Mouse (Mus musculus) kidney, embryonic 16.5 days (tissue): Measurements from ENCODE around the gene Krtap31-2. TPM values are rescaled to one million over a fixed set of nuclear protein-coding genes. Genes with fewer than 3 reads are reported as not detected.

Experiments
- ATAC-seq: fragments of 200-750 bp; cut with Nextera tagmentation; 2 replicates; pipeline ENCODE4 v1.8.0; 2017; ENCODE audit warnings: moderate TSS enrichment; ENCODE audit not compliant: low FRiP score, low TSS enrichment
- H3K27ac ChIP-seq: fragments of 300-500 bp; sonication (generic); 2 replicates; pipeline ENCODE4 v1.5.1; 2014; ENCODE audit warnings: low read length
- H3K27me3 ChIP-seq: fragments of 300-500 bp; sonication (generic); 2 replicates; pipeline ENCODE4 v1.6.1; 2014; ENCODE audit warnings: low read length, control low read depth, mixed read lengths; ENCODE audit not compliant: insufficient read depth
- H3K36me3 ChIP-seq: fragments of 300-500 bp; sonication (generic); 2 replicates; pipeline ENCODE4 v1.6.1; 2014; ENCODE audit warnings: low read length, control low read depth, mixed read lengths; ENCODE audit not compliant: insufficient read depth
- H3K4me1 ChIP-seq: fragments of 300-500 bp; sonication (generic); 2 replicates; pipeline ENCODE4 v1.6.1; 2014; ENCODE audit warnings: low read length, control low read depth, mixed read lengths; ENCODE audit not compliant: insufficient read depth
- H3K4me2 ChIP-seq: fragments of 300-500 bp; sonication (generic); replicated peaks from 2 replicates; pipeline ENCODE4 v1.6.1; 2014; ENCODE audit warnings: low read depth, low read length
- H3K4me3 ChIP-seq: fragments of 300-500 bp; sonication (generic); 2 replicates; pipeline ENCODE4 v1.5.1; 2014; ENCODE audit warnings: mild to moderate bottlenecking, low read length
- H3K9ac ChIP-seq: fragments of 300-500 bp; sonication (generic); replicated peaks from 2 replicates; pipeline ENCODE4 v1.6.1; 2014; ENCODE audit warnings: low read length
- H3K9me3 ChIP-seq: fragments of 300-500 bp; sonication (generic); 2 replicates; pipeline ENCODE4 v1.6.1; 2016; ENCODE audit warnings: low read length, control low read depth
- WGBS: fragments of 180-500 bp; shearing (Covaris S2); extraction: QIAGEN DNeasy Blood & Tissue Kit; methylation state at CpG from one replicate; pipeline ENCODE4 v1.1.7; 2014; 5-methylcytosine and 5-hydroxymethylcytosine counted together
- polyA plus RNA-seq: library from polyadenylated mRNA; unstranded; fragments of >200 nt; fragmentation: Nextera tagmentation; extraction: Ambion mirVana; gene quantifications from 2 replicates; pipeline ENCODE4 v1.2.1, GENCODE M21; 2015

Krtap31-2 gene
- not detected in 2 replicates for polyA plus RNA-seq

GRCm38 (mm10) chr11:99935991-99936390 is at the start of gene Krtap31-2:
Krtap31-2 (plus strand) TSS chr11:99936291.
- 94% methylated on average over 1 of the region's 1 CpGs for WGBS
- Histone ChIP-seq H3K27ac (no peak within 1 kb of the TSS), H3K4me3 (no peak within 1 kb of the TSS), H3K4me1 (no peaks in the 10 kb centered on the region), H3K9ac (no peak within 1 kb of the TSS), H3K27me3 (no peaks in the 10 kb centered on the region), H3K4me2 (no peak within 1 kb of the TSS), H3K9me3 (no peaks in the 10 kb centered on the region), H3K36me3 (no peaks in the 10 kb centered on the region)
- no peak for ATAC-seq

DNA sequence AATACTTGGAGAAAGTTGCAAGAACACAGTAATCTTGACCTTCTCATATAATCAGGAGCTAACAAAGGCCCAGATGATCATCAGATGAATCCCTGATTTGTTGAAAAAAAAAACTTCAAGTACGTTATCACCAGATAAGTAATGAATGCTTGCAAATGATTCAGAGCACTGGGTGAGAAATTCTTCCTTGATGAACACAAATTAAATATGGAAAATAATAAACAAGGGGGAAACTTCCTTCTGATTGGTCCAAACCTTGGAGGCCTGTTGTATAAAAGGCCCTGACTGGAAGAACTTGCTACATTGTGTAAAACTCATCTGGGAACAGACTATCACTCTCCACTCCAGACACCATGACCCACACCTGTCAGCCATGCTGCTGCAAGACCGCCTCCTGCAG is 28.5 kb upstream of the Krtap31-2 start, which contains the start of gene Krtap31-1:
TSS of gene Krtap31-1 (plus strand) at position 301 of the 400 bp plus-strand sequence.
- Histone ChIP-seq H3K27ac (no peak within 1 kb of the TSS), H3K36me3 (no peaks in the 10 kb centered on the region), H3K4me2 (no peak within 1 kb of the TSS), H3K4me3 (no peak within 1 kb of the TSS), H3K9ac (no peak within 1 kb of the TSS), H3K4me1 (no peaks in the 10 kb centered on the region), H3K9me3 (no peaks in the 10 kb centered on the region), H3K27me3 (no peaks in the 10 kb centered on the region)
- WGBS: 83% methylated on average over 2 of the region's 2 CpGs
- ATAC-seq: no peak

- Histone ChIP-seq H3K4me1 (no peaks in the 10 kb centered on the region), H3K4me3 (no peak within 1 kb of the TSS), H3K9me3 (no peaks in the 10 kb centered on the region), H3K27ac (no peak within 1 kb of the TSS), H3K9ac (no peak within 1 kb of the TSS), H3K27me3 (no peaks in the 10 kb centered on the region), H3K36me3 (no peaks in the 10 kb centered on the region), H3K4me2 (no peak within 1 kb of the TSS)
- 92% methylated on average over 3 of the region's 3 CpGs for WGBS
- ATAC-seq: no peak
Observed at GRCm38 (mm10) chr11:99914451-99914850, 21.6 kb upstream of the Krtap31-2 start, which contains the start of gene Gm11565. Gm11565 (plus strand) TSS chr11:99914751.

DNA sequence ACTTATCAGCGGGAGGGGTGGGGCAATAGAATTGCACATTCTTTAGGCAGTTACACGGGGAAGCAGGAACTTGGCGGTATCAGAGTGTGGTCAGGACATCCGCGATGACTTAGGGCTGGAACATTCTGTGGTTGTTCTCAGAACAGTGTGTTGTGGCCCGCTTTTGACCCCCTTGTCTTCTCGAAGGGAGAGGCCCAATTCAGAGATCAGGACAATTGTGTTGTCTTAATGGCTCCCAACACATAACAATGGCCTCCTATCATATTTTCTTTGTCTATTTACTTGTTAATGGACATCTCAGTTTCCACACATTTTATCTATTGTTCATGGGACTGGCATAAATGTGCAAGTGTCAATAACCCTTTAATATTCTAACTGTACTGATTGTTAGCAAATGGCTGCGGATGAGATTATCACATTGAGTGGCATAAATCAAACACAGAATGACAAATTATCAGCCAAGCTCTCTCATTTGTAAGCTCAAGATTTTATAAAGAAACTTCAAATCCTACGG is 1.7 kb downstream of the Krtap31-2 start:
- Histone ChIP-seq H3K4me3 (no peak overlapping the region), H3K9ac (no peak overlapping the region), H3K9me3 (no peaks in the 10 kb centered on the region), H3K36me3 (no peaks in the 10 kb centered on the region), H3K4me1 (no peaks in the 10 kb centered on the region), H3K4me2 (no peak overlapping the region), H3K27ac (no peak overlapping the region), H3K27me3 (no peaks in the 10 kb centered on the region)
- 88% methylated on average over 9 of the region's 9 CpGs for WGBS
- no peak for ATAC-seq

GRCm38 (mm10) chr11:99948175-99948574 is 12.1 kb downstream of the Krtap31-2 start, which contains the start of gene Krtap9-5:
Krtap9-5 (plus strand) TSS chr11:99948475.
- Histone ChIP-seq H3K4me2 (no peak within 1 kb of the TSS), H3K9me3 (no peaks in the 10 kb centered on the region), H3K9ac (no peak within 1 kb of the TSS), H3K4me1 (no peaks in the 10 kb centered on the region), H3K4me3 (no peak within 1 kb of the TSS), H3K27ac (no peak within 1 kb of the TSS), H3K36me3 (no peaks in the 10 kb centered on the region), H3K27me3 (no peaks in the 10 kb centered on the region)
- 89% methylated on average over 2 of the region's 2 CpGs for WGBS
- ATAC-seq: no peak

GRCm38 (mm10) chr11:99964213-99964612 is 28.1 kb downstream of the Krtap31-2 start:
- H3K4me3 ChIP-seq: no peak overlapping the region
- no peak for ATAC-seq
- H3K27me3 ChIP-seq: no peaks in the 10 kb centered on the region
- WGBS: 42% methylated on average over 6 of the region's 6 CpGs
- H3K27ac ChIP-seq: no peak overlapping the region
- H3K9ac ChIP-seq: no peak overlapping the region
- H3K9me3 ChIP-seq: no peaks in the 10 kb centered on the region
- no peaks in the 10 kb centered on the region for H3K36me3 ChIP-seq
- H3K4me2 ChIP-seq: no peak overlapping the region
- no peaks in the 10 kb centered on the region for H3K4me1 ChIP-seq

DNA sequence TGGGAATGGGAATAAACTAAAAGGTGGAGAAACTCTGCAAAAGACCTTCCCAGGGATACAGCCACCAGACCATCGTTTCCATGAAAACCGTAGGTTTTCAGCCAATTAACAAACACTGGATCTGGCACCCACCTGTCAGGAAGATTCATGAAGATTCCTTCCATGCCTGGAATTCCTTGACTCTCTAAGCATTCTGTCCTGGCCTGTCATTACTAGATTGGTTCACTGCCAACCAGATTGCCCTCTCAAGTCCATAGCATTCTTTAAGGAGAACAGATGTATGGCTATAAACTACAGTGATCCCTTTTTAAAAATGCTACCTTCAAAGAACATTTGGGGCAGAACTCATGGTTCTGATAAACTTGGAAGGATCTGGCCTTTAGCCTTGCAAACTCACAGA is 29.9 kb downstream of the Krtap31-2 start:
- Histone ChIP-seq H3K4me1 (no peaks in the 10 kb centered on the region), H3K27me3 (no peaks in the 10 kb centered on the region), H3K4me2 (no peak overlapping the region), H3K27ac (no peak overlapping the region), H3K9me3 (no peaks in the 10 kb centered on the region), H3K9ac (no peak overlapping the region), H3K36me3 (no peaks in the 10 kb centered on the region), H3K4me3 (no peak overlapping the region)
- no peak for ATAC-seq
- 47% methylated on average over 2 of the region's 2 CpGs for WGBS

DNA sequence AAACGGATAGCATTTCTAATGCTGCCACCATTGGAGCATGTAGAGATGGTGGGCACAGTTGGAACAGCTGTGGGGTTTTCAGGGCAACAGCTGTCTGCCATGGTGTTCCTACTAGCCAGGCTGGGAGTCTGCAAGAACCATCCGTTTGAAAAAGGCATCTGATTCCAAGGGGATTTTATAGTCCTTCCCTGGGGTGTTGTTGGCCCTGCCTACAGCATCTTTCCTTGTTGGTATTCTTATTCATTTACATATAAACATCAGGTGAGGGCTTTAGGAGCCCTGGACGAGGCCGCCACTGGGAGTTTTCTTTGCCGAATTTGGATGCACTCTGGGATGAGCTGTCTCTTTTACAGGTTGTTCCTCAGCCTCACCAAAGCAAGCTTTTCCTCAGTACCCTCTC is 42.9 kb downstream of the Krtap31-2 start, which contains the start of gene Krtap29-1:
TSS of gene Krtap29-1 (minus strand) at position 101 of the 400 bp plus-strand sequence.
- Histone ChIP-seq H3K36me3 (no peaks in the 10 kb centered on the region), H3K9me3 (no peaks in the 10 kb centered on the region), H3K27ac (no peak within 1 kb of the TSS), H3K4me3 (no peak within 1 kb of the TSS), H3K4me2 (no peak within 1 kb of the TSS), H3K4me1 (no peaks in the 10 kb centered on the region), H3K9ac (no peak within 1 kb of the TSS), H3K27me3 (no peaks in the 10 kb centered on the region)
- WGBS: 59% methylated on average over 5 of the region's 5 CpGs
- no peak for ATAC-seq

- Histone ChIP-seq H3K9me3 (no peaks in the 10 kb centered on the region), H3K4me1 (no peaks in the 10 kb centered on the region)
Observed at GRCm38 (mm10) chr11:99982731-99983130, 46.6 kb downstream of the Krtap31-2 start.

DNA sequence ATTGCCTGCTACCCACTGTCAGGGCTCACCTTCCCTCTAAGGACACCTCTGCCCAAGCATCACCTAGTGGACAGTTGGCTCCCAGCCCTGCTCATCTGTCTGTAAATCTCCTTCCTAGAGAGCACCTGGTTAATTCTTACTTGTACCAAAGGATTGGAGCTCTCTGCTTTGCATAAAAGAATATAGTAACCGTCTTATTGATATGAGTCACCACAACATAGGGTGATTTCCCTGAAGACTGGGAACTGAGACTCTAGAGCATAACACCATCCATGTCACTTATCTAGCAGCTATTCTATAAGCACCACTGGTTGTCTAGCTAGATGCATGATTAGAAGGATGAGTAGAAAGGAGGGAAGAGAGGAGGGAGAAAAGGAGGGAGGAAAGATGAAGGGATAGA is 47.4 kb downstream of the Krtap31-2 start:
- no peak for ATAC-seq
- Histone ChIP-seq H3K9ac (no peak overlapping the region), H3K27me3 (no peaks in the 10 kb centered on the region), H3K27ac (no peak overlapping the region), H3K4me1 (no peaks in the 10 kb centered on the region), H3K4me2 (no peak overlapping the region), H3K4me3 (no peak overlapping the region), H3K36me3 (no peaks in the 10 kb centered on the region), H3K9me3 (no peaks in the 10 kb centered on the region)
- WGBS: 97% methylated on average over 1 of the region's 1 CpGs

More at GRCm38 (mm10) chr11:99982731-99983130, 46.6 kb downstream of the Krtap31-2 start:
- H3K27me3 ChIP-seq: no peaks in the 10 kb centered on the region
- no peaks in the 10 kb centered on the region for H3K36me3 ChIP-seq
- no peak overlapping the region for H3K4me2 ChIP-seq
- H3K9ac ChIP-seq: no peak overlapping the region
- ATAC-seq: no peak
- 84% methylated on average over 9 of the region's 9 CpGs for WGBS
- H3K27ac ChIP-seq: no peak overlapping the region
- no peak overlapping the region for H3K4me3 ChIP-seq
